Mouse (Mus musculus): ENCODE measurements around the gene Btnl9. TPM values are rescaled to one million over a fixed set of nuclear protein-coding genes. Genes with fewer than 3 reads are reported as not detected.

Gene Btnl9
- 0.03 and 0.27 TPM in 2 replicates for polyA plus RNA-seq (2012; rRNA removed)

GRCm38 (mm10) chr11:49186955-49187488 is at the start of gene Btnl9:
TSS of gene Btnl9 (minus strand) at chr11:49187159.

GRCm38 (mm10) chr11:49203129-49203768 is 16.3 kb upstream of the Btnl9 start, which contains the start of gene Zfp62:
TSS of gene Zfp62 (plus strand) at chr11:49203292.

GRCm38 (mm10) chr11:49154077-49154476 is 32.9 kb downstream of the Btnl9 start, which contains the start of gene Olfr1394:
TSS of gene Olfr1394 (plus strand) at chr11:49154377.

GRCm38 (mm10) chr11:49141974-49142373 is 45.0 kb downstream of the Btnl9 start, which contains the start of gene Olfr1395:
TSS of gene Olfr1395 (plus strand) at chr11:49142274.

Other genes starting within 250 kb of the Btnl9 start
- gene Psme2b, start 241.0 kb downstream of the Btnl9 start, polyA plus RNA-seq (2012; rRNA removed), result 0.58 and 0.86 TPM in 2 replicates
- gene Olfr56, start 208.3 kb downstream of the Btnl9 start, polyA plus RNA-seq (2012; rRNA removed), result 0.03 and 0.04 TPM in 2 replicates
- 0.11 and 0.12 TPM in 2 replicates for gene 9930111J21Rik1, start 207.8 kb downstream of the Btnl9 start, polyA plus RNA-seq (2012; rRNA removed)
- gene Gm12185, start 194.9 kb downstream of the Btnl9 start, polyA plus RNA-seq (2012; rRNA removed), result 0.04 TPM in 2 replicates
- 0.17 and 0.27 TPM in 2 replicates for gene Tgtp1, start 193.0 kb downstream of the Btnl9 start, polyA plus RNA-seq (2012; rRNA removed)
- gene 9930111J21Rik2, start 135.9 kb downstream of the Btnl9 start, polyA plus RNA-seq (2012; rRNA removed), result 0.25 and 0.31 TPM in 2 replicates
- 0.03 and 0.11 TPM in 2 replicates for gene Tgtp2, start 123.0 kb downstream of the Btnl9 start, polyA plus RNA-seq (2012; rRNA removed)
- gene Ifi47, start 110.6 kb downstream of the Btnl9 start, polyA plus RNA-seq (2012; rRNA removed), result 0.60 and 1.1 TPM in 2 replicates
- not detected in 2 replicates for gene Olfr1396, start 72.3 kb downstream of the Btnl9 start, polyA plus RNA-seq (2012; rRNA removed)
- gene Olfr1395, start 44.9 kb downstream of the Btnl9 start, polyA plus RNA-seq (2012; rRNA removed), result not detected in 2 replicates
- gene Olfr1394, start 32.8 kb downstream of the Btnl9 start, polyA plus RNA-seq (2012; rRNA removed), result not detected in 2 replicates
- 23.9 and 25.2 TPM in 2 replicates for gene Zfp62, start 16.1 kb upstream of the Btnl9 start, polyA plus RNA-seq (2012; rRNA removed)
- gene Mgat1, start 57.0 kb upstream of the Btnl9 start, polyA plus RNA-seq (2012; rRNA removed), result 52.4 and 55.8 TPM in 2 replicates
- gene Olfr1393, start 91.1 kb upstream of the Btnl9 start, polyA plus RNA-seq (2012; rRNA removed), result 0.09 and 0.22 TPM in 2 replicates
- gene Olfr1392, start 98.1 kb upstream of the Btnl9 start, polyA plus RNA-seq (2012; rRNA removed), result 0.08 and 0.23 TPM in 2 replicates
- gene Olfr10, start 117.6 kb upstream of the Btnl9 start, polyA plus RNA-seq (2012; rRNA removed), result not detected in 2 replicates
- gene Olfr1391, start 135.6 kb upstream of the Btnl9 start, polyA plus RNA-seq (2012; rRNA removed), result not detected in 2 replicates
- not detected in 2 replicates for gene Olfr1390, start 148.0 kb upstream of the Btnl9 start, polyA plus RNA-seq (2012; rRNA removed)
- gene Olfr1389, start 235.9 kb upstream of the Btnl9 start, polyA plus RNA-seq (2012; rRNA removed), result 0.03 TPM in 1 of 2 replicates, not detected in the other
- 0.15 and 0.16 TPM in 2 replicates for gene Olfr1388, start 249.5 kb upstream of the Btnl9 start, polyA plus RNA-seq (2012; rRNA removed)